Comparison of ENCODE assay signal across 28 mouse cellular contexts in the genomic region with DNA sequence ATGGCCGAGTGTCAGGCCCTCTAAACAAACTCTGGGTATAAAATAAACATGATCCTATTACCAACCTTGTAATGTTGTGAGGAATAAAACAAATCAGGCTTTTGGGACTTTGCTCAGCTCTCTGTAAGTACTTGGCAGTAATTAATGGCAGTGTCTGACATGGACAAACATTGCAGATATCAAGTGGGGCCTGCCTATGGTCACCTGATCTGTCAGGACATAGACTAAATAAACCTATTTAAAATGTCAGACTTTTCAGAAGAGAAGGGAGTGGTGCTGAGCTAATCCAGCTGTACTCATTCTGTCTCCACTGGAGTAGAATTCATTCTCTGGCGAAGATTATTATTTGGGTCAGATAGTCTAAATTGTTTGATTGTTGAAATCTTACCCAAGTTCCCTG. TPM values are rescaled to one million over a fixed set of nuclear protein-coding genes. Genes with fewer than 3 reads are reported as not detected.
DNase-seq lines count a peak whose midpoint lies in the region; ATAC-seq and TF ChIP-seq lines count a peak whose summit lies in the region.
"Had no signal": no experiment of that assay in that cellular context is flagged by ENCODE, and none has a peak within 500 bp of the region (broad histone marks: within the 10 kb centered on the region; RNA-seq: fewer than 3 reads in every experiment).

No protein-coding gene starts in this region.

- H3K4me3 ChIP-seq in heart, embryonic 16.5 days (ENCODE audit: low read length), result no peak overlapping the region
- no peak overlapping the region for H3K4me3 ChIP-seq in liver, adult 2 months (ENCODE audit: insufficient read depth, low read depth, low read length)
- no peak overlapping the region for H3K4me3 ChIP-seq in liver, embryonic 11.5 days (ENCODE audit: low read depth, low read length)
- no peak overlapping the region for H3K4me3 ChIP-seq in intestine, embryonic 15.5 days (replicated peaks)
- no peak overlapping the region for H3K4me3 ChIP-seq in stomach, embryonic 15.5 days (replicated peaks)
- H3K4me3 ChIP-seq: hindbrain, embryonic 15.5 days; left cerebral cortex, adult 2 months; limb, embryonic 10.5 days; megakaryocyte, embryonic 14.5 days; midbrain, embryonic 13.5 days had no signal

- no peak for DNase-seq in heart, postnatal 14 days
- peak; percentile 8 for DNase-seq in liver, adult 2 months (ENCODE audit: extremely low read depth, low read depth, low spot score)
- DNase-seq in liver, embryonic 11.5 days (ENCODE audit: low spot score), result no peak
- no peak for DNase-seq in left cerebral cortex, adult 8-10 months (ENCODE audit: low spot score in 2 of 2)
- DNase-seq: cerebellum, adult 11 months; cerebellum, postnatal 10 days; forebrain, postnatal 0 days; gastrocnemius, postnatal 14 days; kidney, adult 11 months; liver; liver, postnatal 0 days had no signal

- H3K4me2 ChIP-seq in heart, embryonic 16.5 days (ENCODE audit: low read depth, low read length), result no peak overlapping the region
- H3K4me2 ChIP-seq in liver, embryonic 11.5 days, result no peak overlapping the region
- H3K4me2 ChIP-seq in intestine, embryonic 15.5 days (replicated peaks), result no peak overlapping the region
- H3K4me2 ChIP-seq in stomach, embryonic 15.5 days, result no peak overlapping the region
- H3K4me2 ChIP-seq: hindbrain, embryonic 15.5 days; midbrain, embryonic 13.5 days had no signal

- H3K79me2 ChIP-seq in liver, adult 2 months (ENCODE audit: control insufficient read depth, insufficient read depth, low read length), result no peaks in the 10 kb centered on the region

- 59% methylated on average over 2 of the region's 2 CpGs for WGBS in heart, embryonic 16.5 days
- WGBS in liver, adult 2 months, result 53% methylated on average over 2 of the region's 2 CpGs
- 51% methylated on average over 2 of the region's 2 CpGs for WGBS in liver, embryonic 11.5 days
- 17% methylated on average over 2 of the region's 2 CpGs for WGBS in intestine, embryonic 15.5 days
- 7% methylated on average over 2 of the region's 2 CpGs for WGBS in stomach, embryonic 15.5 days

- 0 out of 2 replicates have a peak, but pooled peaks have one; percentile 21 for ATAC-seq in heart, embryonic 16.5 days (replicated peaks; ENCODE audit: extremely low read depth, insufficient read depth, low FRiP score)
- ATAC-seq in liver, embryonic 11.5 days (replicated peaks; ENCODE audit: low FRiP score), result no peak
- peak; percentile 62 for ATAC-seq in intestine, embryonic 15.5 days
- ATAC-seq in stomach, embryonic 15.5 days (ENCODE audit: insufficient read depth, low FRiP score, low read depth), result peak; percentile 59; the same call in 1 of the 2 replicates
- ATAC-seq: forebrain, postnatal 0 days; liver, postnatal 0 days; midbrain, embryonic 13.5 days had no signal

- no peak overlapping the region for H3K9ac ChIP-seq in heart, embryonic 16.5 days (ENCODE audit: low read length)
- H3K9ac ChIP-seq in liver, adult 2 months (ENCODE audit: low read depth, low read length), result no peak overlapping the region
- H3K9ac ChIP-seq in liver, embryonic 11.5 days (ENCODE audit: low read depth, low read length), result no peak overlapping the region
- no peak overlapping the region for H3K9ac ChIP-seq in intestine, embryonic 15.5 days
- no peak overlapping the region for H3K9ac ChIP-seq in stomach, embryonic 15.5 days
- H3K9ac ChIP-seq: forebrain, postnatal 0 days; hindbrain, embryonic 15.5 days; liver, postnatal 0 days; midbrain, embryonic 13.5 days had no signal

- H3K4me1 ChIP-seq in heart, embryonic 16.5 days (ENCODE audit: control insufficient read depth, insufficient read depth, low read length), result no peaks in the 10 kb centered on the region
- H3K4me1 ChIP-seq in liver, adult 2 months (ENCODE audit: control insufficient read depth, insufficient read depth, low read length), result no peaks in the 10 kb centered on the region
- peaks cover 7% of the 10 kb centered on the region; the same call in 1 of the 2 replicates for H3K4me1 ChIP-seq in liver, embryonic 11.5 days (replicated peaks; ENCODE audit: control insufficient read depth, insufficient read depth, low read length)
- peaks cover 7% of the 10 kb centered on the region for H3K4me1 ChIP-seq in intestine, embryonic 15.5 days (replicated peaks)
- peaks cover 5% of the 10 kb centered on the region; the same call in 1 of the 2 replicates for H3K4me1 ChIP-seq in stomach, embryonic 15.5 days
- H3K4me1 ChIP-seq: midbrain, embryonic 13.5 days had no signal

- no peak overlapping the region for H3K27ac ChIP-seq in heart, embryonic 16.5 days (ENCODE audit: low read length)
- H3K27ac ChIP-seq in liver, adult 2 months (replicated peaks; ENCODE audit: insufficient read depth, low read depth, low read length), result no peak overlapping the region
- H3K27ac ChIP-seq in liver, embryonic 11.5 days (ENCODE audit: low read depth, low read length), result no peak overlapping the region
- H3K27ac ChIP-seq in intestine, embryonic 15.5 days, result no peak overlapping the region
- H3K27ac ChIP-seq in stomach, embryonic 15.5 days, result peak overlapping the region; percentile 26; the same call in 1 of the 2 replicates
- H3K27ac ChIP-seq: hindbrain, embryonic 15.5 days; left cerebral cortex, adult 2 months; limb, embryonic 10.5 days; midbrain, embryonic 13.5 days had no signal

- intact Hi-C loops in heart, postnatal 14 days (cut with DNase I), result no loop called here

- TF ChIP-seq CTCF in liver, adult 2 months (IDR thresholded peaks at IDR 0.05; ENCODE audit: low read depth, low read length), result no peak

- H3K27me3 ChIP-seq in heart, embryonic 16.5 days (ENCODE audit: control insufficient read depth, insufficient read depth, low read length), result 0 out of 2 replicates have a peak, but pooled peaks cover 2% of the 10 kb centered on the region
- H3K27me3 ChIP-seq in liver, adult 2 months (ENCODE audit: control insufficient read depth, insufficient read depth, low read length), result no peaks in the 10 kb centered on the region
- no peaks in the 10 kb centered on the region for H3K27me3 ChIP-seq in liver, embryonic 11.5 days (replicated peaks; ENCODE audit: control insufficient read depth, insufficient read depth, low read length)
- H3K27me3 ChIP-seq in intestine, embryonic 15.5 days (replicated peaks), result no peaks in the 10 kb centered on the region
- H3K27me3 ChIP-seq in stomach, embryonic 15.5 days (replicated peaks), result no peaks in the 10 kb centered on the region
- H3K27me3 ChIP-seq: hindbrain, embryonic 15.5 days; megakaryocyte, embryonic 14.5 days; midbrain, embryonic 13.5 days had no signal

- no peaks in the 10 kb centered on the region for H3K36me3 ChIP-seq in heart, embryonic 16.5 days (ENCODE audit: control insufficient read depth, insufficient read depth)
- H3K36me3 ChIP-seq in liver, adult 2 months (ENCODE audit: control insufficient read depth, insufficient read depth, low read length), result no peaks in the 10 kb centered on the region
- no peaks in the 10 kb centered on the region for H3K36me3 ChIP-seq in liver, embryonic 11.5 days (ENCODE audit: control insufficient read depth, insufficient read depth, low read length)
- no peaks in the 10 kb centered on the region for H3K36me3 ChIP-seq in intestine, embryonic 15.5 days
- H3K36me3 ChIP-seq in stomach, embryonic 15.5 days, result no peaks in the 10 kb centered on the region
- H3K36me3 ChIP-seq: hindbrain, embryonic 15.5 days; limb, embryonic 10.5 days; midbrain, embryonic 13.5 days had no signal

- no peak for TF ChIP-seq POLR2A in liver, adult 2 months (IDR thresholded peaks at IDR 0.05; ENCODE audit: extremely low read depth, insufficient read depth, low read length)

- no peaks in the 10 kb centered on the region for H3K9me3 ChIP-seq in heart, embryonic 16.5 days (replicated peaks; ENCODE audit: control insufficient read depth, low read length)
- H3K9me3 ChIP-seq in liver, embryonic 11.5 days (ENCODE audit: control insufficient read depth, low read length), result no peaks in the 10 kb centered on the region
- H3K9me3 ChIP-seq in intestine, embryonic 15.5 days, result no peaks in the 10 kb centered on the region
- no peaks in the 10 kb centered on the region for H3K9me3 ChIP-seq in stomach, embryonic 15.5 days
- H3K9me3 ChIP-seq: hindbrain, embryonic 15.5 days; limb, embryonic 10.5 days; midbrain, embryonic 13.5 days had no signal

RNA-seq across cellular contexts. Expression of a gene that starts 4.9 kb away (rescaled TPM):
- 11.7 and 12.5 TPM in 2 replicates for polyA plus RNA-seq in heart, embryonic 16.5 days (2015; fragmentation: Nextera tagmentation; extraction: Ambion mirVana)
- total RNA-seq in heart, postnatal 14 days (2021), result 10 to 100 TPM; 11.9 to 15.1 TPM
- 21.9 and 27.9 TPM in 2 replicates for total RNA-seq in liver, adult 2 months (2014; rRNA removed)
- 3.0 and 4.7 TPM in 2 replicates for polyA plus RNA-seq in liver, adult 2 months (2012; rRNA removed)
- polyA plus RNA-seq in liver, embryonic 11.5 days (2014; fragmentation: Nextera tagmentation; extraction: Ambion mirVana), result 30.1 and 31.9 TPM in 2 replicates
- 19.8 and 20.0 TPM in 2 replicates for polyA plus RNA-seq in intestine, embryonic 15.5 days (2015; fragmentation: Nextera tagmentation; extraction: Ambion mirVana)
- polyA plus RNA-seq in stomach, embryonic 15.5 days (2015; fragmentation: Nextera tagmentation; extraction: Ambion mirVana), result 43.4 TPM in 2 replicates
- total RNA-seq in left cerebral cortex, adult 8-10 months (2022), result 1 to 10 TPM; 3.9 to 6.7 (median 5.4) TPM

RNA-seq across cellular contexts. Expression of a gene that starts 44.6 kb away (rescaled TPM):
- 0.13 TPM in 1 of 2 replicates, not detected in the other for polyA plus RNA-seq in heart, embryonic 16.5 days (2015; fragmentation: Nextera tagmentation; extraction: Ambion mirVana)
- not detected for total RNA-seq in heart, postnatal 14 days (2021)
- total RNA-seq in liver, adult 2 months (2014; rRNA removed), result not detected in 2 replicates
- polyA plus RNA-seq in liver, adult 2 months (2012; rRNA removed), result not detected in 2 replicates
- not detected in 2 replicates for polyA plus RNA-seq in liver, embryonic 11.5 days (2014; fragmentation: Nextera tagmentation; extraction: Ambion mirVana)
- not detected in 2 replicates for polyA plus RNA-seq in intestine, embryonic 15.5 days (2015; fragmentation: Nextera tagmentation; extraction: Ambion mirVana)
- 0.27 TPM in 1 of 2 replicates, not detected in the other for polyA plus RNA-seq in stomach, embryonic 15.5 days (2015; fragmentation: Nextera tagmentation; extraction: Ambion mirVana)
- 1 to 10 TPM in 1 of 4 experiments, under 1 TPM in 1, not detected in 2; 0.44 to 1.0 TPM for total RNA-seq in left cerebral cortex, adult 8-10 months (2022)
- total RNA-seq: adrenal gland, postnatal 4 days; forebrain, postnatal 0 days; heart, adult 18-20 months; hematopoietic stem cell, adult 5-6 weeks; monocyte, adult 5-6 weeks had no signal
- polyA plus RNA-seq: cortical plate, adult 2 months; embryonic facial prominence, embryonic 11.5 days; forebrain, embryonic 11.5 days; forebrain, postnatal 0 days; heart, embryonic 14.5 days; hindbrain, embryonic 15.5 days; limb, embryonic 10.5 days; liver, postnatal 0 days; midbrain, embryonic 13.5 days; urinary bladder, adult 2 months had no signal
